Mouse (Mus musculus): ENCODE measurements around the gene Rimkla.

The Rimkla gene

DNA sequence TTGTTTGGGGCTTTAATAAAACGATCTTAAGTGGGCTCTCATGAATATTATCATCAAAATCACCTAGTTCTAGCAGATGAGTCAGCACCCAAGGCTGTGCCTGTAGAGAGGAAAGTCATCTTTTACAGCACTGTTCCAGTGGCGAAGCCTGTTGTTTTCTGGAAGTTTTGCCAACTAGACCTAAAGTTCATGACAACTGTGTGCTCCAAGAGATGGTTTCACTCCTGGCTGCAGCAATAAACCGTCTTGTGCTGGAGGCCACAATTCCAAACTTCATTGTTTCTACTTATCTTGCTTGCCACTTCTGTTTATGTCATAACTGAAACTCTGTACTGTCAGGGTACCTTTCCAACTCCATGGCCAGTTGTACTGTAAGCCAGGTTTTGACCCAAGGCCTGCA lies 75.2 kb downstream of the Rimkla start:
- no peak for DNase-seq
